Mouse (Mus musculus): ENCODE data around the gene Dld. TPM values are rescaled to one million over a fixed set of nuclear protein-coding genes. Genes with fewer than 3 reads are reported as not detected.

The Dld gene
- 100 to 1,000 TPM; 153 to 181 TPM for total RNA-seq (2021)
- long read RNA-seq, experiment 1, transcript Dld-201 (14 exons, 2,544 nt) = major isoform, 273 of 290 reads
- long read RNA-seq, experiment 1, partial matches to known transcripts = 10 of 290 reads
- long read RNA-seq, experiment 1, other reads (novel, unspliced or antisense) = 7 of 290 reads
- long read RNA-seq, experiment 2, transcript Dld-201 (14 exons, 2,544 nt) = major isoform, 285 of 295 reads
- long read RNA-seq, experiment 2, partial matches to known transcripts = 4 of 295 reads
- long read RNA-seq, experiment 2, other reads (novel, unspliced or antisense) = 6 of 295 reads

GRCm38 (mm10) chr12:31350944-31351928 lies at the start of gene Dld:
TSS of gene Dld (minus strand) at chr12:31351453.
- DNase-seq (ENCODE audit: low spot score in 2 of 2) = peak; percentile 92 to 96

DNA sequence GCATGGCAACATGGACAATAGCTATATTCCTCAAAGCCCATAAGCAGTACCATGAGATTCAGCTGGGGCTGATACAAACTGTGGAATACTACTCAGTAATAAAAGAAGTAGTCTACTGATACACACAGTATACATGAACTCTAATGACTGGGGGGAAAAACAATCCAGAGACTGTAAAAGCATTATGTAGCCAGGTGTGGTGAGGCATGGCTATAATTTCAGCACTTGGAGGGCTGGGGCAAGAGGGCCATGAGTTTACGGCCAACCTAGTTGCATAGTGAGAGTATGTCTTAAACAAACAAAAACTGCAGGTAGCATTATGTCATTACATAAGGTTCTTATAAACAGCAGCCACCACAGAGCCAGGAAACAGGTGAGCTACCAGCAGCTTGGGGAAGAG lies 49.6 kb upstream of the Dld start:
- no peak for DNase-seq (ENCODE audit: low spot score in 2 of 2)

DNA sequence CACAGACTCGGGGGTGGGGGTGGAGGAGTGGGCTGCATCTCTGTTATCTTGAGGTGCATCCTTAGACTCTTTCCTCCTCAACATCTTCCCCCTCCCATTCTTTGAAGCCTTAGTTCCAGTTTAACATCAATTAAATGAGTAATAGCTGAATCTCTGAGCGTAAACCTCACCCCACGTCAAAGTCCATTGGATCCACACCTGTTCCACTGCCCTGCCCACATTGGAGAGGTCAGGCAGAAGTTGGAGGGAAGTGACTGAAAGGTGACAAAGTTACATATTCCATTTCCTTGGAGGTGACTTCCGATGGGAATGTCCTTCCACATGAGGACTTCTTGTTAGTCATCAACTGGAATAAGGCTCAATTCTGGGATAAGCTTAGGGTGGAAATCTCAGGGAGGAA lies 46.5 kb upstream of the Dld start:
- no peak for DNase-seq (ENCODE audit: low spot score in 2 of 2)

DNA sequence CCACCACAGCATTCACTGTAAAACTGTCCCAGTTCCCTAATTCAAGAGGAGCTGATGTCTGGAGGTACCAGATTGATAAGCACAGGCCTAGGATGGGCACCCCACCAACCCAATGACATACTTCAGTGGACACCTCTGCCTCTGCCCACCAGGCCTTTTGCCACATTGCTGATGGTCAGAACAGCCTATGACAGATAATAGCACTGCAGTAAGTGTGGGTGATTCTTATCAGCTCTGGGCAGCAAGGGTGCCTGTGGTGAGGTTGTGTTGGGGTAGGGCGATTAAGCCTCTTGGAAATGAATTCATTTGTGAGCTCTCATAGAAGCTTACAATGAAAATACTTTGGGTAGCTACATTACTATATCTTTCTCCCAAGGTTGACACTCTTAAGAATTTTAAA lies 44.6 kb upstream of the Dld start:
- DNase-seq (ENCODE audit: low spot score in 2 of 2) = no peak

DNA sequence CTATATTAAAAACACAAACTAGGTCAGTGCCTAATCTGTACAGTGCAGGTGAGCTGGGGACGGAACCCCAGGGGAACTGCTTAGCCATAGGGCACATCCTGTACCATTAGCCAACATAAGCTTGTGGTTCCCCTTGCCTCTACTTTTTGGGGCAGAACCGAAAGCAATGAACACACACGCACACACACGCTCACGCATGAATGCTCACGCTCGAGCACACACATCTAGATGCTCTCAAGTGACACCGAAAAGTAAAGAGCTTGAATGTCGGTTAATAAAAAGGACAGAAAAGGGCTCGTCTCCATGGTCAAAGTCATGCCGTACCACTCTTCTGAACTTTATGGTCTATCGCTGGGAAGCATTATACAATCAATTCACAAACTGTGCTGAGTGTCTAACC lies 40.4 kb upstream of the Dld start:
- no peak for DNase-seq (ENCODE audit: low spot score in 2 of 2)

GRCm38 (mm10) chr12:31390571-31390970 lies 39.3 kb upstream of the Dld start, which contains the start of gene Slc26a3:
TSS of gene Slc26a3 (plus strand) at chr12:31390871.
- DNase-seq (ENCODE audit: low spot score in 2 of 2) = no peak

DNA sequence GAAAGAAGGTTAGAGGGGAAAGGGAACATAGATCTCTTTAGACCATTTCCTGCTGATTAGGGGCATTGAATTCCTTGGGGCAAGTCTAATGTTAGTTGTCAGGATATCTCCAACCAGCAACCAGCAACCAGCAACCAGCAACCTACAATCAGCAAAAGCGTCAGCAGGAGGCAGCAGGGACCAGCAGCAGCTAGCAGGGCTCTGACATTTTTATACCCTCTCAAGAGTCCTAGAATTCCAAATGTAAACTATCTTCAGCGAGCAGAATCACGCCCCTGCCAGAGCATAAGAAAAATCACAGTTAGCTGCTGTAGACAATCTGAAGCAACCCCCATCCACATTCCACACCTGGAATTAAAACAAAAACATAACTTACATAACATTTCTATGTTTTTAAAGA lies 36.0 kb upstream of the Dld start:
- no peak for DNase-seq (ENCODE audit: low spot score in 2 of 2)

- no peak for DNase-seq (ENCODE audit: low spot score in 2 of 2)
Observed at GRCm38 (mm10) chr12:31382451-31382850, 31.2 kb upstream of the Dld start.

DNA sequence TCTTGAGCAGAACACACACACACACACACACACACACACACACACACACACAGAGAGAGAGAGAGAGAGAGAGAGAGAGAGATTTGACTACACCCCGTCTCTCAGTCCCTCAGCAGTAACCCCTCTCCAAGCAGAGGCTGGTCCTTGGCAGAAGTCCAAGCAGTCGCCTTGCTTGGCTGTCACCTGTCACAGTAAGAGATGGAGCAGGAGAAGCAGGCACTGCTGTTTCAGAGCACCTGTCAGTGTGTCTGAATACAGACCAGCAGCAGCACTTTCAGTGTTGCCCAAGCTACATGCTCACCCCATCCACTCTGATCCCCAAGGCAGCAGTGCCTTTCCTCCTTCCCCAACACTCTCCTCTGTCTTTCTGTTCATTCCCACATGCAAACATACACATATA lies 29.6 kb upstream of the Dld start:
- peak in 1 of 2 experiments; percentile 23 for DNase-seq (ENCODE audit: low spot score in 2 of 2)

- DNase-seq (ENCODE audit: low spot score in 2 of 2) = no peak
Observed at GRCm38 (mm10) chr12:31377241-31377640, 26.0 kb upstream of the Dld start.

DNA sequence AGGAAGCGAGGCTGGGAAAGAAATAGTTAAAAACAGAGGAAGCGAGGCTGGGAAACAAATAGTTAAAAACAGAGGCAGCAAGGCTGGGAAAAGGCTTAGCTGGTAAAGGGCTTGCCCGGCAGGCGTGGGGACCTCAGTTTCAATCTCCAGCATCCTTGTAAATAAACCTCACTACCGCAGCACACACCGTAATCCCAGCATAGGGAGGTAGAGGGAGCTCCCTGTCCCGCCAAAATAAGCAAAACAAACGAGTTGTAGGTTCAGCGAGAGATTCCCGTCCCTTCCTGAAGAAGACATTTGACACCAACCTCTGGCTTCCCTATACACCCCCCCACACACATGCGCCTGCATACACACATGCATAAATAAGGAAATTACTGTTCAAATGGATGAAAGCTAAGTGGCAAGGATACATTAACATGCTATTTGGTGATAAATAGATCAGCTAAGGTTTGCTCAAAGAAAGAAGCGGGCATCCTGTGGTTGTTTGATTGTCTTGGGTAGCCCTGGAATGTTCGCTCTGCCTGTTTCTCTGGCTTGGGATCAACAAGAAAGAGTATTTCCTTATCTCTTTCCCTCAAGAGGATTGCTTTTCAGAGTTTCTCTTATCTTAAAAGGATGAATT lies 25.2 kb upstream of the Dld start:
- DNase-seq (ENCODE audit: low spot score in 2 of 2) = no peak

- DNase-seq (ENCODE audit: low spot score in 2 of 2) = no peak
Observed at GRCm38 (mm10) chr12:31375283-31375615, 24.0 kb upstream of the Dld start.

- DNase-seq (ENCODE audit: low spot score in 2 of 2) = peak in 1 of 2 experiments; percentile 58
Observed at GRCm38 (mm10) chr12:31374603-31375282, 23.5 kb upstream of the Dld start.

GRCm38 (mm10) chr12:31369656-31370055 lies 18.4 kb upstream of the Dld start:
- DNase-seq (ENCODE audit: low spot score in 2 of 2) = no peak

DNA sequence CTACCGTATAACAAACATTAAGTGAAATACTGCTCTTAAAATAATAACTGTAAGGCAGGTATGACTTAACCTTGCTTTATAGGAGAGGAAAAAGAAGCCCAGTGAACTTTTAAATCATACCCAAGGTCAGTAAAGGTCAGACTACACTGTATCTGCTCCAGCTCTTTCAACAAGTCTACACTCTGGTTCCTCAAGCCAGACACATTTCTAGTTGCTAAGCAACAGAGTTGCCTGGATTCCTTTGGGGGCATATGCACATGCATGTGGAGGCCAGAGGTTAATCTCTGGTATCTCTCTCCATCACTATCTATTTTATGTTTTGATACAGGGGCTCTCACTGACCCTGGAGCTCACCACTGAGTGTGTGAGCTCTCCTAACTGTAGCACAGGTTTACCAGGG lies 17.9 kb upstream of the Dld start:
- no peak for DNase-seq (ENCODE audit: low spot score in 2 of 2)

DNA sequence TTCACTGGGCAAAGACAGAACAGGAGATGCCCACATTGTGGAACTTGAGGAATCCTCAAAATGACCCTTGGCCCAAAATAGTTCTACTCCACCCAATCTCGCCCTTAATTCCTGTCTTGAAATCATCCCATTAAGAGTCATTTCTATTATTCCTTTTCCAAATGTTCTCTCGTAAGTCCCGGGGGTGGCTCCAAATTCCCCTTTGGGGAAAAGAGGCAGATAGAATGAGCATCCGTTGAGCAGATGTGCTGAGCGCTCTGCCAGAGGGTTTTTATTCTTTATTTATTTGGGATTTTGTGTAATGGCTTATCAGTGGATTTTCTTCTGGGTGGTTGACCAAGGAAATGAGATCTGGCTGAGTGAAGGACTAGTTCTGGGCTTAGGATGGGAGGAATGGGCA lies 16.5 kb upstream of the Dld start:
- peak in 1 of 2 experiments; percentile 37 for DNase-seq (ENCODE audit: low spot score in 2 of 2)

DNA sequence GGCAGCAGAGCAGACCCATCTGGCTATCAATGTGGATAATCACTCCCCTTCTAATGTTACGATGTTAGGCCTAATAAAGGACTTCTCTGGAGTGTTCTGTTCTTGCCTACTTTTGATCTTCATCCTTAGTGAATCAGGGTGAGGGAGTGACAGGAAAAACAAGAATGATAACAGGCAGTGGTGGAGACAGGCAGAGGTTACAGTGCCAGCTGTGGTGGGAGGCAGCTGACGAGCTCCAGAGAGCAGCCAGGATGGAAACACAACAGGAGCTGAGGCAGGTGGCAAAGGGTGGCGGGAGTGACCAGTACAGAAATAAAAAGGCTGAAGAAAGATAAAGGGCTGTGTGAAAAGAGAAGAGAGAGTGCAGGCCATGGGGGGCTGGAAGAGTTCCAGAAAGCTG lies 15.2 kb upstream of the Dld start:
- no peak for DNase-seq (ENCODE audit: low spot score in 2 of 2)

DNA sequence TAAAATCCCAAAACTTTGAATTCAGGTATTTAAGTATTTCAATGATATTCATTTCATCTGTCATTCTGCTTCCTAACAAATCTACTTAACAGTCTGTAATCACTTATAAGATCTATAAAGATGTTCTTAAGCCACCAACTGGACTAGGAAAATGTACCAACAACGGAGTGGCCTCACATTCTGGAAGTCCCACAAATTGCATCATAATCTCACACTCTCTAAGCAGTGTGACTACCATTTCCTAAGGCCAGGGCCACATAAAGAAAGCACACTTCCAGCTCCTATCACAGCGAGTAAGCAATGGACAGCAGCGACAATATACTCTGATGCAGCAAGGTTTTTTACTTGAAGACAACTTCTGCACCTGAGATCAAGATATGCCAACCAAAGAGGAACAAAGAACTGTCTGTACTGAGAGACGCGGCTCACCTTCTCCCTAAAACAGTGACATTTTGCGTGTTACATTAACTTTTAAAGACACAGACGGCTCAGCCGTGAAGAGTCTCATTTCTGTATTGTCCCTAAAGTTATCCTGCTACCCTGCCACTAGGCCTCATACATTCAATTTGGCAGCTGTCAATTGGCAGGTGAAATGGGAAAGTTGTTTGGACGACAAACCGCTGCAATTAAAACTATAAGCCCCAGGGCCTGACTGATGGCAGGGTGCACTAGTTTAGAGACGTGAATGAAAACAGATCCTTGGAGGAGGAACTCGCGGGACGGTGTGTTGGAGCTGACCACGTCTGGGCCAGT lies 886 bp downstream of the Dld start:
- DNase-seq (ENCODE audit: low spot score in 2 of 2) = no peak

- no peak for DNase-seq (ENCODE audit: low spot score in 2 of 2)
Observed at GRCm38 (mm10) chr12:31333261-31333660, 18.0 kb downstream of the Dld start.

DNA sequence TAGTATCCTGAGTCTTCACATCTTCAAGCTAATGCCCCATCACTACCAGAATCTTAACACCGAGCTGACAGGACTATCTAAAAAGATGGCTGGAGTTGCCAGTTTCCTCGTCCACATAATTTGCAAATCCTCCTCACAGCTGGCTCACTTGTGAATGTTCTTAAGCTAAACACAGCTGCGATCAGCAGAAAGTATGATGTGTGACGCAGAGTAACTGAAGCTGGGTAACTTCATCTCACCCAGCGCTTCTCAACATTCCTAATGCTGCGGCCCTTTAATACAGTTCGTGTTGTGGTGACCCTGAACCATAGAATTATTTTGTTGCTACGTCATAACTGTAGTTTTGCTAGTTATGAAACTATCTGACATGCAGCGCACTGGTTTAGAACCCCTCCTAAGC lies 24.1 kb downstream of the Dld start:
- DNase-seq (ENCODE audit: low spot score in 2 of 2) = no peak
